Mouse (Mus musculus) right cerebral cortex, postnatal 4 days (tissue): ENCODE measurements at regions not wholly inside any gene's neighbourhood (a gene's known extent, or its start where the extent isn't known, plus 50 kb on each side); places are given as distances from the start of the nearest gene placed in this dataset.
"Not testable (repeated sequence)": the region's sequence is repeated elsewhere in the genome, so short reads cannot be mapped to it uniquely, and the experiment has no call there.

Experiments used
- DNase-seq: peaks from one replicate; pipeline ENCODE4 v3.0.0-alpha.2; 2022

DNA sequence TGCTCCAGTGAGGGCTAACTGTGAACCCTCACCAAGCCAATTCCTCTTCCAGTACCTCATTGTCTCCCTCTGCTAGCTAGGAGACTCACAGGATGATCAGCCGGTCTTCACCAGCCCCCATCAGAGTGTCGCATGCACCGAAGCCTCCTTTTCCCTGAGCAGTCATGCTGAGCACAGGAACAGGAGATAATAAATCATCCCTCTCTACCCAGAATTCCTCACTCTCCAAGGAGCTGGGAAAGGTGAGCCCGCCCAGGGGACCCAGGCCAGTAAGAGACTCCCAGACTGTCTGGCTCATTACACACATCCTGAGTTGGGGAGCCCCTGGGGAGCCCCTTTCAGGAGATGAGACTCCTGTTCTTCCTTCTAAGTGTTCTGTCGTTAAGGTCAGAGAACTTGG, 171.7 kb downstream of the Cartpt start:
- no peak for DNase-seq

DNA sequence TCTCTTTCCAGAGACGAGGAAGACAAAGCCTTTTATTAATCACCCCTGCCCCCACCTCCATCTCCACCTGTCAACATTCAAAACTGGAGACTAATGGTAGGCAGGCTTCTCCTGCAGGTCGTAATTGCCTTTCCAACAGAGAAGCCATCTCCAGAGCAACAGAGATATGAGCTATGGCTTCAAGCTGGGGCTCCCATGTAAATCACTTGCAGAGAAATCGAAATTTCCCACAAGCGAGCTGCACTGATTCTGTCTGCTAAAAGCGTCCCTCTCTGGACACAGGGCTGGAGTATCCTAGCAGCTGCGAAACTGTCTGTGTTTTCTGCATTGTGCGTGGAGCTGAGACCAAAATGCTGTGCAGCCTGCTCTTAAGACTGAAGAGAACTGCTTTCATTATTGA, 176.6 kb downstream of the Cartpt start:
- no peak for DNase-seq

DNA sequence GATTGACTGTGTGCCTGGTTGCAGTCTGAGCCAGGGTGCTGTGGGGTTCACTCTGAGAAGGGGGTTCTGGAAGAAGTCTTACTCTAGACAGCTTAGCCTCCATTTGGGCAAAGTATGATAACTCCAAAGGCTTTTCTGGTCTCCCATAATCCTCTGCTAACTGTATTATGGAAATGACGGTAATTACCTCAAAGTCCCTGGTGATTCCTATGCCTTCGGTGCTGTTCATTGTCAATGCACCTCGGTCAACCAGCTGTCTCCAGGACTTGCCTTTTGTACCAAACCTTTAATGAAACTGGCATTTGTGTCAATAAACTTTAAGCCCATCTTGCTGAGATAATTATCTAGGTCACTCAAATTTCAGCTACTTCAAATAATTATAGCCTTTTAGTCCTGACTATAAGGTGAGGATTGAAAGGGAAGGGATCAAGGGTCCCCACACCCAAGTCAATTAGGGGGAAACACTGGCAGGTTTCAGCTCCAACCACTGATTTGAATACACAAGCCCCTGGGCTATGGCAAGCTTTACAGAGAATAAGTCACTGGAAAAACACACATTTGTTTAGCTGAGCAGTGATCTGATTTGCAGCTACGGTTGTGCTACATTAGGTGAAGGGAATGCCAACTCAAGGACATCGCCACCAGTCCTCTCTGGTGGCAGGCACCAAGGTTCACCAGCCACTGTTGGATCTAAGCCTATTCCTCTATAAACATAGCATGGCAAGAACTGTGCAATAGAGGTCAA, 177.5 kb downstream of the Cartpt start:
- no peak for DNase-seq

DNA sequence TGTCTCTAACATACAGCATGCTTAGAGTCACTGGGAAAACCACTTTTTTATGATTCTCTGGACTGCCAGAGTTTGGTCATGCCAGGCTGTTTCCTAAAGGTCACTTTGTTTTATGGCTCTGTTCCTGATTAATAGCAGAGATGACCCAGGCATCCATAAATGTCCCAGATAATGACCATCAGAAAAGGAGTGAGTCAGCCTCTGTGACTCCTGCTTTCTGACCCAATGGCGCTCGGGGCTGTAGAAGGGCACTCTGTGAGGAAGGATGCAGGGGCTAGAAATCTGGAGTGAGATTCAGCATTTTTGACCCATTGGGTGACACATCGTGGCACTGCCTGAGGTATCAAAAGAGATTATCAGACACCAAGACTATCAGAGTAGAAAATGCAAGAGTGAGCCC, 180.3 kb downstream of the Cartpt start:
- no peak for DNase-seq

DNA sequence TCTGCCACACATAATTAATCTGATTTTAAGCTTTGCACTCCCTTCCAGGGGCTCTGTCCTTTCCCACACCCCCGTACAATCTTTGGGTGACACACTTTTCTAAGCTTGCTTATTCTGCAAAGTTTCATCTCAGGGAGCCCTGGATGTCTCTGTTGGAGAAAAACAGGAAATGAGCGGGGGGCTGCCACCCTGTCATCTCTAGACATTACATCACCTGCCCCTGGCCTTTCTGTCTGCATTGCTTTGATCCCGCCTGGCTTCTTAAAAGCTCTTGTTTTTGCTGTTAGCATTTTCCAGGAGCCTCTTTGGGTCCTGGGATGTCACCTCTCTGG, 180.2 kb upstream of the Map1b start:
- DNase-seq: no peak

DNA sequence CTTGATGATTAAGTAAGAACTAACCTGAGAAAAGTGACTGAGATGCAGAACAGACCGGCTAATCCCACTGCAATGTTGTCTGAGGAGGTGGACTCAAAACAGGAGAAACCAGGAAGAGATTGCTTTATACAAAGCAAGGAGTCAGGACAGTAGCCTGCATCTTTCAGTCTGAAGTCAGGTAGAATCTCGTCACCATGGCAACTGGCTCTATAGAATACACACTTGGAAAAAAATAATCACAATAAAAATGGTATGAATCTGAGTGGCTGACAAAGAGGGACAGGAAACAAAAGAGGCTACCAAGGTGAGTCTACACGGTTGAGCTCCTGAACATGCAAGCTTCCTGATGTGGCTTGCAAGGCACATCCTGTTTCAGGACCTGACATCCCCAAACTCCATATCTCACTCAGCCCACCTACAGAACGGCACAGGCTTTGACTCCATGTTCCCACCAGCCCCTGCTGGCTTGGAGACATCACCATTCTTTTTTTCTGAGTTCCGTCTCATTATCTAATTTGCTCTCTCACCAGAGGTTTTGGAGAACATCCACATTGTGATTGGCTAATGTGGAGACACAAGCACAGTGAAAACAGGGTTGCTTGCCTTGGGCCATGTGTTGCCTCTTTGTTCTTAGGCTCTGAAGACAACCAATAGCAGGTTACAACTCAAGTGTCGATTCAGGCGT, 179.7 kb upstream of the Map1b start:
- no peak for DNase-seq

DNA sequence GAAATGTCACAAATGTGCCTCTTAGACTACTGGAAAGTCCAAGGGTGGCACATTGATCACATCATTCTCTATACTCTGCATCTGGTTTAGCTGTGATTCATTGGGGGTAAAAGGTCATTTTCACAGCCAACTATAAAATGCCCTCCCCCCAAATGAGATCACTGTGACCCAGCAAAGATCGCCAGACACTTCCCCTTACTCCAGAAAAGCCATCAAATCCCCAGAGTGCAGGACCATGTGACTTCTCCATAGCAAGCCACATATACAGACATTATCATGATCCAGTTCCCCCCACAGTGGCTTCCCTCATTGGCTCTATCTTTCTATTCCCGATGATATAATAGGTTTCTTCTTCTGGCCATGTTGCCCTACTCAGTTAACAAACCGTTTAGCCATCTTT, 163.6 kb upstream of the Map1b start:
- DNase-seq: no peak

DNA sequence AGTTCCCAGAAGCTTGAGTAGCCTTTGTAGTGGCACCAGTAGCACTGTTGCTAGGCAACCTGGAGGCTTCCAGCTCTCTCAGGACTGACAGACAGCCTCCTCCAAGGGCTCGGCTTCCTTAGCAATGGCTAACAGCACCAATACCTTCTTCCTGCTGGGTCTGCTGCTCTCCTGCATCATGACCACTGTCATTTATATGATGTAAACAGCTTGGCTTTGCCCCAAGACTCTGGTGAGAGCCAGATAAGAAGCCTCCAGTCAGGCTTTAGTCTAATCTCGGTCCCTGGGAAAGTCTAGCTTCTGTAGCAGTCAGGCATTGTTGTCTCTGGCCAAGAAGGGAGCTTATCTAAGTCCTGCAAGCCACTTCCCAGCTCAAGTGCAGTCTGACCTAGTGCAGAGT, 163.1 kb upstream of the Map1b start:
- DNase-seq: no peak

DNA sequence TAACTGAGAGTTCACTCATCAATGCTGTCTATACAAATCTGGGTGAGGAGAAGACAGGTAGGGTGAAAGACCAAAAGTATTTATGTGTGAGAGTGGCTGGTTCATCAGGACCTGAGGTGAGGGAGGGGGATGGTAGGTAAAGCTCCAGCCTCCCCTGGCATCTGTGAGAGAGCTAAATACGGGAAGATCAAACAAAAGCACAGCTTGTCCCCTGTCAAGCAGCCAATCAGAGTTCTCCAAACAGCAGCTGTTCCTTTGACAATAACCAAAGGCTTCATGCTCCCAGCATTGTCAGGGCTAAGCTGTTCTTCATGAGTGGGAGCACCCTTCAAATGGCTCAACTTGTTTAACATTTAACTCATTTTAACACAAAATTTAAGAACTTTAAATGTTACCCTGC, 160.1 kb upstream of the Map1b start:
- DNase-seq: no peak

DNA sequence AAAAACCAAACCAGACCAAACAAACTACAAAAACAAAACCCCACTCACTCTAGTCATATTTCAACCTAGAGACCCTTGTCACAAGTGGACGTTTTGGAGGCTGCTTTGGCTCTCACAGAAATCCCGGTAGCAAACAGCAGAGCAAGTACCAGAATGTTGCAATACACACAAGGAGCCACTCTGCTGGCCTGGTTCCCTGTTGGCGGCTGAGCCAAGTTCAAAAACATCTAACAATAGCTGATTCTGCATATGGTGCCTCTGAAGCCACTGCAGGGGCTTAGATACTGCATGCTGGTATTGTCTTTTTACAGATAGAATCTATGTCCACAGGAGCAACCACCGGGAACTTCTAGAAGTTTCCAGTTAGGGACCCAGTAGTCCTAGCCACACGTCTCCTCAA, 159.6 kb upstream of the Map1b start:
- DNase-seq: peak; percentile 63

DNA sequence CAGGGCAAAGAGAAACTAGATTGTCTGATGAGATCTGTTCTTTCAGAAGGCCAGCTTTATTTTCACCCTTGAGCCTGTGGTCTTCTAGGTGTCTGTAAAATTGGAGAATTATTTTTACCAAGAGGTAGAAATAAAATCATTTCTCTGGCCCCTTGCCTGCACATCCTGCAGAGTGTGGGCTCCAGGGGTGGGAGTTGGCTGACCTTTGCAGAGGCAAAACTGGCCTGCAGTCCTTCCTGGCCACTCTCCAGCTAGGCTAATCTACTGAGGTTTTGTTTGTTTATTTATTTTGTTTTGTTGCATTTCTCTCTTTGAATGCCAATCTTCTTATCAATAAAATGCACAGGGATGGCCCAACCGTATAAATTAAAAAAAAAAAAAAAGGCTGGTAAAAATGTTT, 156.4 kb upstream of the Map1b start:
- DNase-seq: no peak

DNA sequence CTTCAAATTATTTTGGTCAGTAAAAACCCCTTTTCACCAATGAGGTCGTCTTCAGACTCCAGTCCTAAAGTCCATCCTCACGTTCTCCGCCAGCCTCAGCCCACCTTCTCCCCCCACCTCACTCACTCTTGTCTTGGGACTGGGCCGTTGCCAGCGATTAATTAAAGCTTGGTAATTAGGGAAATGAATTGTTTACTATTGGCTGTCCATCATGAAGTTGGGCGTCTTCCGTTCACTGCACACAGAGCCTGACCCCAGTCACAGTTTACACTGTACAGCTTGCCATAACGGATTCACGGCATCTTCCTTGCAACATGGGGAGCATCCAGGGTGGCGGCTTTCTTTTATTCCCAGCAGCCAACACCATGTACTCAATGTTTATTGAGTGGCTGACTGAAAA, 155.4 kb upstream of the Map1b start:
- DNase-seq: no peak

DNA sequence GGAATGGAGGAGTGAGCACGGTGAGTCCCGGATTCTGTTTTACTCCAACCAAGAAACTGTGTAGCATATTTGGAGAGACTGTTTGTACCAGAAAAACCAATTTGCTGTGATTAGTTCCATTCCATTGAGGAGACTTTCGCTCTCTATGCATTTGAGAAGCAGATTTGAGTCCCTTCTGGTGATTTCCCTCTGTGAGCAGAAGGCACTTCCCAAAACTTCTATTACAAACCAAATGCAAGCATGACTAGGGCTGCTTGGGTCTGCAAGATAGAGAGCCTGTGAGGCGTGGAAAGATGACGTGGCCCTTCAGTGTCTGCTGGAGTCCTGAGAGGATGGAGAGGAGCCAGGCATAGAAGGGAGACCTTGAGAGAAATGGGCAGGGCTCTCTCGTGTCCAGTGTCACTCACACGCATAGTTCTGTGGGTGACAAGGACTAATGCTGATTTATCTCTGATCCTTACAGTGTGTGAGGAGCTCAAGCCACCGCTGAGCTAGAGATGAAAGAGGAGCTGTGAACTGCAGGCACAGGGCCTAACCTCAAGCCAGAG, 153.7 kb upstream of the Map1b start:
- no peak for DNase-seq

DNA sequence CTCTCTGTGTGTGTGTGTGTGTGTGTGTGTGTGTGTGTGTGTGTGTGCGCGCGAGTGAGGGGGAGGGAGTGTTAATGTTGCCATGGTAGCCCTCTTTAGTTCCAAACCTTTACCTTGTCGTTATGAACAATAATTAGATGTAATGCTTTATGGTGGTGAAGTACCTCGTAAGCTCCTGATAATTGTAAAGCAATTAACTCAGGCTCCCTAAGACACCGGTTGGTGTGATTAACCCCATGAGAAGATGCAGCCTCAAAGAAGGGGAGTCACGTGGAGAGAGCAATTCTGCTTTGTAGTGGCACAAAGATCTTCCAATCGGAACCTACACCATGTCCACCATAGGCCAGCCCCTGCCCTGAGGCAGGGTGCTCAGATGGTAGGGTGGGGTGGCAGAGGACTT, 152.3 kb upstream of the Map1b start:
- no peak for DNase-seq

DNA sequence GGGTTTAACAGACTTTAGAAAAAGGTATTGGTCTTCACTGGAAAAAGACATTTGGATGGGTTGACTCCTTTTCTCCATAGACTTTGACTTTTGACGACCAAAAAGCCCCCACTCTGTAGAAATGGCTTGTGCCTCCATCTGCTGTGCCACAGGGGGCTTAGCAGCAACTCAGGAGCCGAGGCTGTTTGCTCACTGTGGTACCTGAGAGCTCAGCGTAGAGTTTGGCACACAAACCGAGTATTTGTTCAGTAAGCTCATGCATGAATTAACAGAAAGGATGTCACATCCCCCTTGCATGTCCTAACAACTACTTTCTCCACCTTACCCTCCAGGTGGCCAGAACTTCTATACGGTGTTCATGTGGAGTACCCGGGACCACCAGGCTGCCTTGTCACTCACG, 149.7 kb upstream of the Map1b start:
- no peak for DNase-seq

DNA sequence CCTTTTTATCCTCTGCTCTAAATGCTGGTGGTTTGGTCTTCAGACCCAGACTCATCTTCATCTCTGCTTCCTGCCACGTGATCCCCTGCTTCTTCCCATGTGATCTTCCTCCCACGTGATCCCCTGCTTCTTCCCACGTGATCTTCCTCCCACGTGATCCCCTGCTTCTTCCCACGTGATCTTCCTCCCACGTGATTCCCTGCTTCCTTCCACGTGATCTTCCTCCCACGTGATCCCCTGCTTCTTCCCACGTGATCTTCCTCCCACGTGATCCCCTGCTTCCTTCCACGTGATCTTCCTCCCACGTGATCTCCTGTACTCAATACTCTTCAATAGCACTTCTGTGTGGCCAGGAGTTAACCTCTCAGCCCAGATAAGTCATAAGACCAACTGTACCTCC, 147.1 kb upstream of the Map1b start:
- DNase-seq: not testable (repeated sequence)

DNA sequence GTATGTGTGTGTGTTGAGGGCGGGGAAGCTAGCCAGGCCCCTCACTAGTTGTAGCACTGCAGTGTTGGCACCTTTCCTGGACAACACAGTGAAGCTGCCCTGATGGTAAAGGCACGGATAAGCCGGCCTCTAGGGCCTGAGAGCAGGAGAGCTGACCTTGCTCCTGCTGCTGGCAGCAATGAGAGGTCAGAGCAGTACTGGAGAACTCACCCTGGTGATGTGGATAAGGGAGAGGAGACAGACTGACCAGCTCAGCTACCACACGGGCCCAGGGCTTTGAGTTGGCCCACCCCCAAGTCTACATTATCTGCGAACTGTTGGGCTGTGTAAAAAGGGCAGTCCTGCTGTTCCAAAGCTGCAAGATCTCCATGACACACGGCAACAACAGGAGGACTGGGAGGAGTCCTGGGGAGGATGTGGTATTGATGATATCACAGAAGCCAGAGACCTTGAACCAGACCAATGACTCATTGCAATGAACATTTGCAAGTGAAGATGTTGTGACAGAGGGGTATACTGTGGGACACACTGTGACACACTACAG, 131.4 kb upstream of the Map1b start:
- DNase-seq: no peak

DNA sequence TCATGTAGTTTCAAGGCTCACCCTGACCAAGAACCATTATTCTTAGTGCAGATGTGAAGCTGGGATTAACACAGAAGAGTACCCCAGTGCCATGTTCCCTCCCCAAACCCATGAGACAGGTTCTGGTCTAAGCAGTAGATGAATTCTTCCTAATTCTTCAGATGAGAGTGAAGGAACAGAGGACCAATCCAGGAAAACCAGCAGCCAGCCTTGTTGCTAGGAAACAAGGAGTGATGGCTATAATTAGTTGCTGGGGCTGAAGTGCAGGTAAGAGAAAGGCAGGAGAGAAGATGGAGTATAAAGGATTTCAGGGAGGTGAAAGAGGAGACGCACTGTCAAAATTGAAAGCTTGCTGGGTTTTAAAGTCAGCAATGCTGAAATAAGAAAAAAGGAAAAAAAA, 128.4 kb upstream of the Map1b start:
- DNase-seq: no peak

DNA sequence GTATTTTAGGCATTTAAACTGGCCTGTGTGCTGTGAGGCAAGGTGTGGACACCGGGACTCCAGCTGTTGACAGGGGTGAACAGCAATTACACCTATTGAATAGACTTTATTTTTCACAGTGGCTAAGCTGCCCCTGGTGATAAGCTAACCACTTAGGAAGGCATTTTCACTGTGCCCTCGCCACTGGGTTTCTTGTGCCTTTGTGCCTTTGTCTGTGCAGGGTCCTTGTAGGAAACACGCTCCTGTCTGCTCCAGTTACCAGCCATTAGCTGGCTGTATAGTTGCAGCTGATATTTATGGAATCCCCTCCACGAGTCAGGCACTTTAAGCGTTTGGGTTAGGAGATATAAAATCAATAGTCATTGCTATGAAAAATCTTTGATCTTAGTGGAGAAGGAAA, 126.5 kb upstream of the Map1b start:
- DNase-seq: no peak

DNA sequence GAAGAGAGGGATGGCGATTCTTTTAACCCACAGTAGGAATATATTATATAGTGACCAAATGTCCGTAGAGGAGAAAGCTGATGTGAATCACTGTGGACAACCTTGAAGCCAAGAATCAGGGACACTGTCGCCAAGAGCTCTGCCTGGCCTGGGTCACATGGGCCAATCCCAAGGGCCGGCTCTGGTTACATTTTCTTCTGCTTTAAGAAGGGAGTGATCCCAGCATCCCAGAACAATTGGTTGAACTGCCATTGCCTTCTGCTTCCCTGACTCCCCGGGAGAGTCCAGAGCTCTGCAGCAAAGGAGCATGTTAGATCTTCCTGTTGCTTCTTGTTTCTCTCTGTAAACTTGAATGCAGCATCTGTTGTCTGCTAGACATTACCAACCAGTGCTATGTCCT, 126.0 kb upstream of the Map1b start:
- DNase-seq: no peak

DNA sequence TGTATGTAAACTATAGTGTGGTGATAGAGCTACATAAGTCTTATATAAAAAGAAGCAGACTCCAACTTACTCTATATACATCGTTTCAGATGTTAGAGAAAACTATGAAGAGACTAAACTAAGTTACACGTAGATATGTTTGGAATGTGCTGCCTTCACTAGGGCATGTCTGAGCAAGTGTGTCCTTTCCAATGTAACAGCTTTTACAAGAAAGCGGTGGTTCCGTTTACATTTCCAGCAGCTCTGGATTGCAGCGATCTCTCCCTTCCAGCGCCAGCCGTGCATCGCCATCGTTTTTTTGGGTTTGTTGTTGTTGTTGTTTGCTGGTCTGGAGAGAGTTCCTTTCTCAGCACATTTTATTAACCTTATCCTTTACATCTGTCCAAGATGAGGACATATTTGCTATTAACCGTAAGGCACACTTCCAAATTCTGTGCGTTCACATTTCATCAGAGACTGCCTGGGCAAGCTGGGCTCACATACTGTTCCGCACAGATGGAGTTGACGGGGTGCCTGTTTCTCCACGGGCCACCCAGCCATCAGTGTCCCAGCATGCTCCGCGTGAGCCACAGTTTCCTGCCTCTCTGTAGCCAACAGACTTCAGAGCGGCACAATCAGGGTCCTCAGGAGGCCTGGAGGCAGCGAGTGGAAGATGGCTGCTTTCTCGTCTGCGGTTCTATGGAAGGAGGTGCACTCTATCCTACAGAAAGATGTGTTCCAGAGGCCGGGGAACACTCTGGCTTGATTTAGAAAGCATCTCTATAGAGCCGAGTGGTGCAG, 125.2 kb upstream of the Map1b start:
- peak; percentile 38 for DNase-seq

DNA sequence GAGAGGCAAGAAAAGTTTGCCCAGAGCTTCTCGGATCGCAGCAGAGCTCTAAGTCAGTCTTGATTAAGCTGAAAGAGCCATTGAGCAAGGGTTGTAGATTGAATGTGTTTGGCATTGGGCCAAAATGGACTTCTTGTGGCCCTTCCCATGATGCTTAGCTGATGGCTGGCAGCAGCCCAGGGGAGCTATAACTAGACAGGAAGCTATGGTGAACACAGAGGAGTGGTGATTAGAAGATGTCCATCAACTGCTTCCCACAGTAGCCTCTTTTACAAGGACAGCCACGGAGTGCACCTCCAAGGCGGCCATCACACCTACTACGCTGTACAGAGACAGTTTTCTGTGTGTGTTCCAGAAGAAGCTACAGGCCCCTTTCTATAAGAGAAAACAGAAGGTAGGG, 116.4 kb upstream of the Map1b start:
- no peak for DNase-seq

DNA sequence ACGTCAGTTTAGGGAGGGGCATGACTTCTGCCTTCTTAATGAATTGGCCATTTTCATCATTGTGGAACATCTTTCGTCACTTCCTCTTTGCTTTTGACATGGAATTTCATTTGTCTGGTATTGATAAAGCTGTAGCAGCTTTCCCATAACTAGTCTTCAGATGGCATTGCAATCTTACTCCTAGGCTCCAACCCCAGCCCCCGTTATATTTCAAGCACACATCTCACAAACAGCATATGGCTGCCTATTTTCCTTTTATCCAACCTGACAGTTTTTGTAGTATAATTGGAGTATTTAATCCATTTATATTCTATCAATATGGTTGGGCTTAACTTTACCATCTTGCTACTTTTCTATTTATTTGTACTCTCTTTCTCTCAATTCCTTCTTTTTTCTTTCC, 114.5 kb upstream of the Map1b start:
- DNase-seq: no peak

DNA sequence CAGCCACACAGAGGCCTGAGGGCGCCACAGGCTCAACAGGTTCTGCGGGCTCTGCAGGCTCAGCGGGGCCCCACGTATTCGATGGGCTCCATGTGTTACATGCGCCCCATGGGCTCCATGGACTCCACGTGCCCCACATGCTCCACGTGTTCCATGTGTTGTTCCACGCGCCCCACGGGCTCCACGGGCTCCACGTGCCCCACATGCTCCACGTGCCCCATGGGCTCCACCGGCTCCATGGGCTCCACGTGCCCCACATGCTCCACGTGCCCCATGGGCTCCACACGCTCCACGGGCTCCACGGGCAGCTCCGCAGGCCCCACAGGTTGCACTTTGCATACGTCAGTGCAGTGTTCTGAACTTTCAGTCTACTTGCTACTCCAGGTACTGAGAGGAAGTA, 114.0 kb upstream of the Map1b start:
- no peak for DNase-seq
